Mouse (Mus musculus): ENCODE measurements around the gene Lpin3. TPM values are rescaled to one million over a fixed set of nuclear protein-coding genes. Genes with fewer than 3 reads are reported as not detected.

Lpin3 gene
- polyA plus RNA-seq, 1 experiment: 1.9 TPM

DNA sequence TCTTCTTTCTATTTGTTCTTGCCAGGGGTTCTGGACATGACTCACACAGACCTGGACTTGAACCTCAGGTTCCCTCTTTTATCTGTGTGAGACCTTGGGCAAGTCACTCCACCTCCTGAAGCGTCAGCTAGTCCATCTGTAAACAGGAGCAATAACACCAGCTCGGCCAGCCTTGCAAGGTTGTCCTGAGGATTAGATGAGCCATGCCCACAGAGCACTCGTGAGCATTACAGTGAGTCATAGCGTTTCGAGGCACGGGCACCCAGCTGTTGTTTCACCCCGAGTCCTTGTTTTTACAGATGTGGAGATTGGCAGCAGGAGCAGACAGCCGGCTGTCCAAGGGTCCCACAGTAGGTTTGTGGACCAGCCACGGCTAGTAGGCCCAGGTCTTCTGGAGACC, 11.2 kb downstream of the Lpin3 start:
- no peaks in the 10 kb centered on the region for H3K4me1 ChIP-seq (ENCODE audit: control insufficient read depth, insufficient read depth, low read length)
- WGBS: 77% methylated on average over 9 of the region's 9 CpGs
- no peak overlapping the region for H3K4me3 ChIP-seq (replicated peaks; ENCODE audit: control insufficient read depth, low read depth, low read length)
- TF ChIP-seq POLR2A (IDR thresholded peaks at IDR 0.05; ENCODE audit: borderline replicate concordance, control insufficient read depth, low read depth, low read length) (no peak), CTCF (IDR thresholded peaks at IDR 0.05; ENCODE audit: control insufficient read depth, insufficient read depth, low read length) (no peak)
- H3K27ac ChIP-seq (ENCODE audit: control insufficient read depth, insufficient read depth, low read depth, low read length, poor library complexity): no peak overlapping the region

DNA sequence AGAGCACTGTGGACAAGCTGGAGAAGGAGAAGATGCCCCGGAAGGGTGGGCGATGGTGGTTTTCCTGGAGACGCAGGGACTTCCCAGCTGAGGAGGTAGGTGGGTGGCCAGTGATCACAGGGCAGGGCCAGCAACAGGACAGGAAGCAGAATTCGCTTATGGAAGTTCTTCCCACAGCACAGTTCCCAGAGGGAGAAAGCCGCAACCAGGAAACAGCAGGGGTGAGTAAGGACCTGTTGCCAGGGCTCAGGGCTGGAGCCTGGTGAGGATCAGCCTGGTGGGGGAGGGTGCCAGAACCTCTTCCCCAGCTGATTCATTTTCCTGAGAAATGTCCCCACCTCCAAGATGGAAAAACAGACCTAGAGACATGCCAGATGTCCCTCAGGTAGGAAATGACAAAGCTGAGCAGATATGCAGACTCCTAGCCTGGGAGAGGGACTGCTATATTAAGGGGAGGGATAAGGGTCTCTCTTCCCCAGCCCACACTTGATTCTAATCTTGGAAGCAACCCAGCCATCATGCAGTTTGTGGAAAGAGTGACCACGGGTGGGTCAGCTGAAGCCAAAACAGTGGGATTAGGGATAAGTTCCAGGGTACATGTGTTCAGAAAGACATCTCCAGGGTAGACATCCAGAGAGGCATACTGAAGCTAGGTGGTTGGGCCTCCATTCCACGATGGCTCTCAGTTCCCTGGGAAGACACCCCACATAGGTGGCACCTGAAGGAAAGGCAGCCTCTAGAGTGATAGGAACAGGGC, 21.4 kb downstream of the Lpin3 start:
- TF ChIP-seq CTCF (IDR thresholded peaks at IDR 0.05; ENCODE audit: control insufficient read depth, insufficient read depth, low read length) (no peak), POLR2A (IDR thresholded peaks at IDR 0.05; ENCODE audit: borderline replicate concordance, control insufficient read depth, low read depth, low read length) (no peak)
- 61% methylated on average over 7 of the region's 7 CpGs for WGBS
- H3K4me1 ChIP-seq (ENCODE audit: control insufficient read depth, insufficient read depth, low read length): no peaks in the 10 kb centered on the region
- H3K4me3 ChIP-seq (replicated peaks; ENCODE audit: control insufficient read depth, low read depth, low read length): no peak overlapping the region
- no peak overlapping the region for H3K27ac ChIP-seq (ENCODE audit: control insufficient read depth, insufficient read depth, low read depth, low read length, poor library complexity)

DNA sequence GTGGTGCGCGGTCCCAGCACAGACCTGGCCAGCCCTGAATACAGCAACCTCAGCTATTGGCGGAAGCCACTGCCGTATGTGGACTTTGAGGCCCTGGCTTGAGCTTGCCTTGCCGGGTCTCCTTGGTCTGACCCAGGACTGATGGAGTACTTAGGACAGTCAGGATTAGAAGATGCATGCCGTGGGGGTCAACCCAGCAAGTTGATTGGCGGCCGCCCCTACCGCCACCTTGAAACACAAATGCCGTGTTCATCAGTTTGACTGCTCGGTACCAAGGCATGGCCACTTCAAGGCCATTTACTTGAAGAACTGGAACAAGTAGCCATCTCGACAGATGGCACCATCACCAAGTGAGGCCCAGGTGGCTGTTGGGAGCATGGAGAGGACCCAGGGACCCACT, 24.8 kb downstream of the Lpin3 start:
- 92% methylated on average over 12 of the region's 12 CpGs for WGBS

DNA sequence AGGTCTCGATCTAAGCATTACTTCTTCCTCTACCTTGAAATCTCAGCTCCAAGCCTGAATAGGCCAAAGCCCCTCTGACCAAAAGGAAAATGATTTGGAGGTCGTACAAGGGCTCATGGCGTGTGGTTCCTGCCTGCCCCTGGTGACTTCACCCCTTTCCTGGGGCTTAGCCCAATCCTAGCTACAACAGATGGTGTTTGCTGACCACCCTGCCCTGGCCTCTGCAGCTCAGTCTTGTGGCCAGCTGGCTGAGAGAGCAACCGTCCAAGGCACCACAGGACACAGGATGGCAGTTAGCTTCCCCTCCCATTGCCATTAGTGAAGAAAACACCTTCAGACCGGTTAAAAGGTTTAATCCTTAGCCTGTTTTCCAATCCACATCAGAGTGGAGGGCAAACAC, 25.6 kb downstream of the Lpin3 start:
- 71% methylated on average over 5 of the region's 5 CpGs for WGBS
- Histone ChIP-seq H3K4me3 (replicated peaks; ENCODE audit: control insufficient read depth, low read depth, low read length) (no peak overlapping the region), H3K27ac (ENCODE audit: control insufficient read depth, insufficient read depth, low read depth, low read length, poor library complexity) (no peak overlapping the region), H3K4me1 (ENCODE audit: control insufficient read depth, insufficient read depth, low read length) (no peaks in the 10 kb centered on the region)
- TF ChIP-seq CTCF (IDR thresholded peaks at IDR 0.05; ENCODE audit: control insufficient read depth, insufficient read depth, low read length) (no peak), POLR2A (IDR thresholded peaks at IDR 0.05; ENCODE audit: borderline replicate concordance, control insufficient read depth, low read depth, low read length) (no peak)

More for the DNA sequence above, 24.8 kb downstream of the Lpin3 start:
- no peak overlapping the region for H3K27ac ChIP-seq (ENCODE audit: control insufficient read depth, insufficient read depth, low read depth, low read length, poor library complexity)
- no peaks in the 10 kb centered on the region for H3K4me1 ChIP-seq (ENCODE audit: control insufficient read depth, insufficient read depth, low read length)
- no peak for TF ChIP-seq CTCF (IDR thresholded peaks at IDR 0.05; ENCODE audit: control insufficient read depth, insufficient read depth, low read length)
- TF ChIP-seq POLR2A (IDR thresholded peaks at IDR 0.05; ENCODE audit: borderline replicate concordance, control insufficient read depth, low read depth, low read length): no peak
- H3K4me3 ChIP-seq (replicated peaks; ENCODE audit: control insufficient read depth, low read depth, low read length): no peak overlapping the region

DNA sequence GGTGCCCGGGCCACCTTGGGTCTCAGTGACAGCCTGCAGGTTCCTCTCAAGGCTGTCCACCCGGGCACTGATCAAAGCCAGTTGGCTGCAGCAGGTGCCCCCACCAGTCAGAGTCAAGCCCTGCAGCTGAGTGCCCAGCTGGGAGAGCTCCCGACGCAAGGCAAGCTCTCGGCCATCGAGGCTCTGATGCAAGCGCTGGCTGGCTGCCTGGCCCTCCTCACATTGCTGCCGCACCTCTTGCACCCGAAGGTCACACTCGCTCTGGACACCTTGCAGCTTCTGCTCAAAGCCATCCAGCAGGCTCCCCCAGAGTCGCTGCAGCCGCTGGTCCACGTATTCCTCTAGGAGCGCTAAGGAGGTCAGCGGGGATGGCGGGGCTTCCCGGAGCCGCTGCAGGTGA, 28.1 kb downstream of the Lpin3 start:
- no peak overlapping the region for H3K27ac ChIP-seq (ENCODE audit: control insufficient read depth, insufficient read depth, low read depth, low read length, poor library complexity)

DNA sequence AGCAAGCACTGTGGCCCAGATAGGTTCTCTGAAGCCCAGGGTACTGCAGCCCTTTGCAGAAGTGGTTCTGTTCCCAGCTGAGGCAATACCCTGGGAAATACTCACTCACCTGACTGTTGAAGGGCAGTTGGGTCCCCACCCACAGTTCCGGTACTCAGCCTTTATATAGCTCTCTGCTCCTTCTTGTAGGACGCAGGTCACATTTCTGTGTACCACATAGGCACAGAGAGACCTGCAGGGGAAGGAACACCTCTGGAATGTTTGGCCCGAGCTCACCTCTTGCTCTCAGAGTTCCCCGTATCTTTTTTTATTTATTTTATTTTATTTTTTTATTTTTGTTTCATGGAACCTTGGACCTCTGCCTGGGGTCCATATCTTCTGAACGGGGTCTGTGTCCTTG, 30.2 kb downstream of the Lpin3 start:
- TF ChIP-seq POLR2A (IDR thresholded peaks at IDR 0.05; ENCODE audit: borderline replicate concordance, control insufficient read depth, low read depth, low read length): no peak
- no peak for TF ChIP-seq CTCF (IDR thresholded peaks at IDR 0.05; ENCODE audit: control insufficient read depth, insufficient read depth, low read length)
- H3K4me1 ChIP-seq (ENCODE audit: control insufficient read depth, insufficient read depth, low read length): no peaks in the 10 kb centered on the region
- 75% methylated on average over 5 of the region's 5 CpGs for WGBS
- no peak overlapping the region for H3K4me3 ChIP-seq (replicated peaks; ENCODE audit: control insufficient read depth, low read depth, low read length)
- H3K27ac ChIP-seq (ENCODE audit: control insufficient read depth, insufficient read depth, low read depth, low read length, poor library complexity): no peak overlapping the region

More for the DNA sequence above, 28.1 kb downstream of the Lpin3 start:
- H3K4me3 ChIP-seq (replicated peaks; ENCODE audit: control insufficient read depth, low read depth, low read length): no peak overlapping the region
- no peak for TF ChIP-seq CTCF (IDR thresholded peaks at IDR 0.05; ENCODE audit: control insufficient read depth, insufficient read depth, low read length)
- TF ChIP-seq POLR2A (IDR thresholded peaks at IDR 0.05; ENCODE audit: borderline replicate concordance, control insufficient read depth, low read depth, low read length): no peak
- no peaks in the 10 kb centered on the region for H3K4me1 ChIP-seq (ENCODE audit: control insufficient read depth, insufficient read depth, low read length)
- WGBS: 64% methylated on average over 18 of the region's 18 CpGs

DNA sequence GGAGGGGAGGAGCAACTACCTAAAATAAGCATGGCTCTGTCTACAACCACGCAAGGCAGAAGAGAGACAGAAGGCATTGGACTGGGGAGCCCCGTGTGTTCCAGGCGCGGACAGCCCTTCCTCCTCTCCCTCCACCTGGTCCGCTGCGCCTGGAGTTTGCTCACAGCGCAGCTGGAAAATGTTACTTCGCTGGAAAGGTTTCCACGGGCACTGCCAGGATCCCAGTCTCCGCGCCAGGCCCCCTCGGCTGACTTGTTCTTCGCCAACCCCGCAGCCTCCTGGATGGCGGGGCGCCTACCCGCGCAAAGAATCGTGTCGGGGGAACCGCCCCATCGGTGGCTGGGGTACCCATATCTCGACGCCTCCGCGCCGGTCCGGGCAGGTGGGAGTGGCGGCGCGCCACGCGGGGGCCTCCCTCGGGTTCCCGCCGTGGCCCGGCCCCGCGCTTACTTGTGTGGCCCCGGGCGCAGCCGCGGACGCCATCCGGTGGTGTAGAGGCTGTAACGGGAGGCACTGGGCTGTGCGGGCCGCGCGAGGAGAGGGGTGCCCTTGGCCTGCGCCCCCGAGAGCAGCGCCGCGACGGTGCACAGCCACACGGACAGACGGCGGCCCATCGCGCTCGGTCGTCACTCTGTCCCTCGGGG, 31.2 kb downstream of the Lpin3 start:
- no peak overlapping the region for H3K4me3 ChIP-seq (replicated peaks; ENCODE audit: control insufficient read depth, low read depth, low read length)
- H3K27ac ChIP-seq (ENCODE audit: control insufficient read depth, insufficient read depth, low read depth, low read length, poor library complexity): no peak overlapping the region; the same call in 1 of the 2 replicates
- WGBS: 5% methylated on average over 64 of the region's 64 CpGs
- no peaks in the 10 kb centered on the region for H3K4me1 ChIP-seq (ENCODE audit: control insufficient read depth, insufficient read depth, low read length)
- TF ChIP-seq POLR2A (IDR thresholded peaks at IDR 0.05; ENCODE audit: borderline replicate concordance, control insufficient read depth, low read depth, low read length): no peak
- no peak for TF ChIP-seq CTCF (IDR thresholded peaks at IDR 0.05; ENCODE audit: control insufficient read depth, insufficient read depth, low read length)

DNA sequence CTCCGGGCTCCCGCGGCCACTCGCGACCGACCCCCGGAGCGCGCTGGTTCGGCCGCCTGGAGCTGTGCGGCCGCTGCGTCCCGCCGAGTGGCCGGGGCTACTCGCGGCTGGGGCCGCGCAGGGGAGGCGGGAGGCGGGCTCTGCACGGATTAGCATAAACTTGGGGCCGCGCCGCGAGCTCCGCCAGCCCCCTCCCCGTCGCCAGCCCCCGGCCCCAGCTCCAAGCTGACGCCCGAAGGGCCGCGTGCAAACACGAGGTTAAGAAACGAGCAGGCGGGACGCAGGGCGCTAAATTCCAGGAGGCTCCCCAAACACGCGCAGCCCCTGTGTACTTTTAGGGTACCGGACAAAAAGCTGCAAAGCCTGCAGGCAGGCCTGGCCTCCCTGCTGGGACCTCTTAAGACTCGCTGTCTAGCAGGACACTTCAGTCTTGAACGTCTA, 31.8 kb downstream of the Lpin3 start, which contains the start of gene Emilin3:
TSS of gene Emilin3 (minus strand) at position 98 of the 441 bp plus-strand sequence.
- 4% methylated on average over 45 of the region's 46 CpGs for WGBS
- TF ChIP-seq POLR2A (IDR thresholded peaks at IDR 0.05; ENCODE audit: borderline replicate concordance, control insufficient read depth, low read depth, low read length): no peak
- no peak for TF ChIP-seq CTCF (IDR thresholded peaks at IDR 0.05; ENCODE audit: control insufficient read depth, insufficient read depth, low read length)
- Histone ChIP-seq H3K4me3 (replicated peaks; ENCODE audit: control insufficient read depth, low read depth, low read length) (no peak within 1 kb of the TSS), H3K4me1 (ENCODE audit: control insufficient read depth, insufficient read depth, low read length) (no peaks in the 10 kb centered on the region), H3K27ac (ENCODE audit: control insufficient read depth, insufficient read depth, low read depth, low read length, poor library complexity) (no peak within 1 kb of the TSS; the same call in 1 of the 2 replicates)
